Mouse (Mus musculus) regulatory T cell (primary cell): ENCODE results near the gene Kntc1.

Experiments used
- in situ Hi-C: fragments of 300-600 bp; cut with MboI, MseI; formaldehyde crosslinking; loops from one replicate; pipeline ENCODE4 v1.15.1; 2025; ENCODE audit warnings: high pct_unique_total_duplicates

The Kntc1 gene

GRCm38 (mm10) chr5:123806334-123806733, 56.8 kb downstream of the Kntc1 start:
- in situ Hi-C loops, result no loop called here

GRCm38 (mm10) chr5:123808541-123808940, 59.0 kb downstream of the Kntc1 start:
- in situ Hi-C loops, result no loop called here

- in situ Hi-C loops, result no loop called here
These were observed 59.6 kb downstream of the Kntc1 start for GRCm38 (mm10) chr5:123809156-123809555.

GRCm38 (mm10) chr5:123816891-123817290, 67.4 kb downstream of the Kntc1 start:
- in situ Hi-C loops, result no loop called here

GRCm38 (mm10) chr5:123818941-123819577, 69.5 kb downstream of the Kntc1 start:
- in situ Hi-C loops, result no loop called here

- in situ Hi-C loops, result no loop called here
These were observed 71.2 kb downstream of the Kntc1 start for GRCm38 (mm10) chr5:123820501-123821263.

- in situ Hi-C loops, result no loop called here
These were observed 71.7 kb downstream of the Kntc1 start for GRCm38 (mm10) chr5:123821264-123821571.

GRCm38 (mm10) chr5:123822706-123823105, 73.2 kb downstream of the Kntc1 start:
- in situ Hi-C loops, result no loop called here

- in situ Hi-C loops, result no loop called here
These were observed 78.2 kb downstream of the Kntc1 start for GRCm38 (mm10) chr5:123827659-123828091.

- in situ Hi-C loops, result no loop called here
These were observed 82.8 kb downstream of the Kntc1 start for GRCm38 (mm10) chr5:123832309-123832708.

- in situ Hi-C loops, result loop anchor here (5.0 kb wide), 1 partner anchor 67 kb away; no protein-coding TSS in a partner anchor
These were observed 85.3 kb downstream of the Kntc1 start for GRCm38 (mm10) chr5:123834836-123835235.

- in situ Hi-C loops, result loop anchor here (5.0 kb wide), 1 partner anchor 65 kb away; no protein-coding TSS in a partner anchor
These were observed 87.9 kb downstream of the Kntc1 start for GRCm38 (mm10) chr5:123837371-123837770.

- in situ Hi-C loops, result no loop called here
These were observed 92.9 kb downstream of the Kntc1 start for GRCm38 (mm10) chr5:123842221-123842934.

GRCm38 (mm10) chr5:123842935-123843282, 93.4 kb downstream of the Kntc1 start:
- in situ Hi-C loops, result no loop called here

- in situ Hi-C loops, result no loop called here
These were observed 94.3 kb downstream of the Kntc1 start for GRCm38 (mm10) chr5:123843816-123844215.

- in situ Hi-C loops, result no loop called here
These were observed 94.8 kb downstream of the Kntc1 start for GRCm38 (mm10) chr5:123844316-123844715.

GRCm38 (mm10) chr5:123851398-123851797, 101.9 kb downstream of the Kntc1 start:
- in situ Hi-C loops, result no loop called here

- in situ Hi-C loops, result no loop called here
These were observed 104.5 kb downstream of the Kntc1 start for GRCm38 (mm10) chr5:123853877-123854504.

- in situ Hi-C loops, result no loop called here
These were observed 105.0 kb downstream of the Kntc1 start for GRCm38 (mm10) chr5:123854511-123854910.

- in situ Hi-C loops, result no loop called here
These were observed 109.3 kb downstream of the Kntc1 start for GRCm38 (mm10) chr5:123858798-123859197.

- in situ Hi-C loops, result loop anchor here (10.0 kb wide), 1 partner anchor 872 kb away; no protein-coding TSS in a partner anchor
These were observed 113.1 kb downstream of the Kntc1 start for GRCm38 (mm10) chr5:123862374-123863350.
